In the genomic region with DNA sequence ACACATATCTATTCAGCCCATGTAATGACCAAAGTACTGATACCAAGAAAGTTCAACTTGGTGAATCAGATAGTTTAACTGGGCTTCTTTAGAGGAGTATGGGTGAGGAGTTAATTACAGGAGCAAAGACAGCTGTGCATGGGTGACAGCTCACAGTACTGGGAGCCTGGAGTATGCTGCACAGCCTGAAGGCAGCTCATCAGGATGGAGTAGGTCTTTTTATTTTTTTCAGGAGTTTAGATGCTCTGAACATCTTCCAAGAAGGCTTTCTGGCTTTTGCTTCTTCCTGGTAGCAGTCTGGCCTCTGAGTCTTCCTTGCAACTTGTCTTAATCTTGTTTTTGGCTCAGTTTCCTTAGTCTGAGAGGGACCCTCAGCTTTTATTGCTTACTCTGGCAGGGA, we compare ENCODE assay signal across 14 mouse cellular contexts. TPM values are rescaled to one million over a fixed set of nuclear protein-coding genes. Genes with fewer than 3 reads are reported as not detected.
"Had no signal": no experiment of that assay in that cellular context is flagged by ENCODE, and none has a peak within 500 bp of the region (broad histone marks: within the 10 kb centered on the region; RNA-seq: fewer than 3 reads in every experiment).

No protein-coding gene starts in this region.

- H3K4me1 ChIP-seq: hindbrain, embryonic 12.5 days; limb, embryonic 13.5 days had no signal

- ATAC-seq: hindbrain, embryonic 16.5 days; inflammation-experienced regulatory T-cells, adult 6 months had no signal

- H3K4me3 ChIP-seq: hindbrain, embryonic 12.5 days; limb, embryonic 13.5 days; megakaryocyte, embryonic 14.5 days; midbrain, embryonic 12.5 days had no signal

- DNase-seq: left cerebral cortex, postnatal 4 days; lung, adult 2 months; lung, postnatal 10 days; lung, postnatal 4 days; right cerebral cortex, postnatal 14 days; thymus, postnatal 36 days had no signal

- H3K9ac ChIP-seq: hindbrain, embryonic 12.5 days; limb, embryonic 13.5 days; liver, embryonic 14.5 days; midbrain, embryonic 12.5 days had no signal

- H3K27ac ChIP-seq: hindbrain, embryonic 12.5 days; limb, embryonic 13.5 days; liver, embryonic 14.5 days; midbrain, embryonic 12.5 days had no signal

- H3K27me3 ChIP-seq: hindbrain, embryonic 12.5 days; limb, embryonic 13.5 days; megakaryocyte, embryonic 14.5 days; midbrain, embryonic 12.5 days had no signal

- H3K4me2 ChIP-seq: hindbrain, embryonic 12.5 days; limb, embryonic 13.5 days; midbrain, embryonic 12.5 days had no signal

- H3K36me3 ChIP-seq: hindbrain, embryonic 12.5 days; limb, embryonic 13.5 days; midbrain, embryonic 12.5 days had no signal

- H3K9me3 ChIP-seq: hindbrain, embryonic 12.5 days; limb, embryonic 13.5 days; megakaryocyte, embryonic 14.5 days; midbrain, embryonic 12.5 days had no signal

RNA-seq across cellular contexts. Expression of a gene that starts 37.3 kb away (rescaled TPM):
- polyA plus RNA-seq: hindbrain, embryonic 12.5 days; inflammation-experienced regulatory T-cells, adult 6 months; liver, adult 2 months; lung, adult 2 months had no signal
